Mouse (Mus musculus) lung, adult 2 months (tissue): Measurements from ENCODE around the gene Syn3.

Experiments used
- CTCF ChIP-seq: fragments of 200-500 bp; IDR thresholded peaks from 2 replicates; pipeline ENCODE4 v1.5.1; 2011; ENCODE audit warnings: mild to moderate bottlenecking, low read length, control low read depth; ENCODE audit not compliant: insufficient read depth
- POLR2A ChIP-seq: fragments of 200-500 bp; IDR thresholded peaks from 2 replicates; pipeline ENCODE4 v1.6.1; 2011; ENCODE audit warnings: low read depth, mild to moderate bottlenecking, control low read depth, low read length, borderline replicate concordance; ENCODE audit errors: extremely low read depth

GRCm38 (mm10) chr10:86374061-86374460 is 124.6 kb downstream of the Syn3 start:
- TF ChIP-seq CTCF, result no peak
- no peak for TF ChIP-seq POLR2A
